Mouse (Mus musculus) kidney, adult 8-10 months (tissue): ENCODE measurements around the gene Olfr789.

Experiments used
- DNase-seq, 2 experiments: peaks; one replicate each; pipeline ENCODE4 v3.0.0; 2022

The Olfr789 gene

DNA sequence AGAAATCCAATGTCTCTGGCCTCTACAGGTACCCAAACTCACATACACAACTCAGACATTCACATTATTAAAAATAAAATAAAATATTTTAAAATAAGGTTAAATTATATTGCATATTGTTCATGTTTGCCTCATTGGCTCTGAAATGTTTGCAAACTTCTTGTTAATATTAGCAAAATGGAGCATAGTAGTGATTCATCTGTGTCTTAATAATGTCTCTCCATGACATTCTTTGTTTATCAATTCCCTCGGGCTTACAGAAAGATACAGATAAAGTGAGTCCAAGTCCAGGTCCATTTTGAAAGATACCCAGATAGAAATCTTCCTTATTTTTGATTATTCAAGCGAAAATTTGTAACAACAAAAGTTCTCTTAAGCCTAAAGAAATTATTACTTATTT lies at the start of gene Olfr789:
Gene Olfr789, plus strand, starts transcription at position 301 of the 400 bp plus-strand sequence.
- no peak for DNase-seq

GRCm38 (mm10) chr10:129461562-129461961 lies 23.0 kb upstream of the Olfr789 start, which contains the start of gene Olfr787:
Olfr787 (plus strand) TSS chr10:129461862.
- DNase-seq = no peak

DNA sequence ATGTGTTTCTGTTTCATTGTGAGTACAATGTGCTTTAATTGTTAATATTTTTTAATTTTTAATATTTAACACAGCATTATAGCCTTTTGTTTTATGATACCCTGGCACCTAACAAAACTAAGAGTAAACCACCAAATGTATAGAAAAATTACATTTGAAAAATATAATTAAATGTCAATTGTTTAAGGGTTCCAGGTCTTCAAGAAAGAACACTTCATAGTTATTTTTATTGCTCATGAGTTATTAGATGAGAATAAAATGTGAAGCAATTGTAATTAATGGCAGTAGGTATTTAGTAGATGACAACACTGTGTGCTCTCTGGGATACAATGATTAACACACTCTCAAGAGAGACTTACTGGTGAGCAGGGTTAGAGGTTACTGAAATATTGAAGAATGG lies 13.9 kb upstream of the Olfr789 start, which contains the start of gene Olfr788:
Gene Olfr788, plus strand, starts transcription at position 301 of the 400 bp plus-strand sequence.
- no peak for DNase-seq

- no peak for DNase-seq
These were observed 11.3 kb upstream of the Olfr789 start for GRCm38 (mm10) chr10:129473256-129473655.

- DNase-seq = no peak
These were observed 10.8 kb upstream of the Olfr789 start for GRCm38 (mm10) chr10:129473723-129474122.

DNA sequence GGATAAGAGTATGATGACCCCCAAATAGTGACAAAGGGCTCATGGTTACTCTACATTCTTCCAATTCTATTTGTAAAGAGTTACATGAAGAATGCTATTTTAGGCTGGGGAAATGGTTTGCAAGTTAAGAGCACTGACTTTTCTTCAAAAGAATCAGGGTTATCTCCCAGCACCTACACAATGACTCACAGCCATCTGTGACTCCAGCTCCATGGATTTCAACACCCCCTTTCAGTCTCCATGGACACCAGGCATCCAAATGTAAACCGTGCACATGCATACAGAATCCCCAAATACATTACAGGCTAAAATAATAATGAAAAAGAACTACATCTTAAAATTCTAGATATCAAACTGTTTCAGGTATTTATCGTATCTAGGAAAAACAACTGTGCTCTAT lies 5.5 kb downstream of the Olfr789 start:
- no peak for DNase-seq

GRCm38 (mm10) chr10:129498192-129498591 lies 13.6 kb downstream of the Olfr789 start, which contains the start of gene Olfr790:
Olfr790 (plus strand) TSS chr10:129498492.
- DNase-seq = no peak

DNA sequence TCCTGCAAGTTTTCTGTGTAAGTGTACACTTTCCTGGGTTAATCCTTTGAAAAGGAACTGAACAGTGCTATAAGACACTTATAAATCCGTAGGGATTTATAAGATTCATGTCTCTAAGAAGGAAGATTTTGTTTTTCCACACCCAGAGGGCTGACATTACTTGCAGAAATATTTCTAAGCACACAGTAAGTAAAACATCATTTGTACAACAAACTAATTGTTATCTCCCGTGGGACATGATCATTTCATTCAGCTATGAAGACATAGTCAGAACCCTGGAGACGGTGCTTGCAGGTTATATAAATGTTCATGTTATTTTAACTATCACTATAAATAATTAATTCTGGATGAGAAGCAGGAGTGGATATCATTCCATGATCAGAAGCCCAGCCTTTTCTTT lies 36.9 kb downstream of the Olfr789 start, which contains the start of gene Olfr791:
Gene Olfr791, plus strand, starts transcription at position 301 of the 400 bp plus-strand sequence.
- no peak for DNase-seq

GRCm38 (mm10) chr10:129538862-129539261 lies 54.3 kb downstream of the Olfr789 start, which contains the start of gene Olfr792:
Olfr792 (plus strand) TSS chr10:129539162.
- no peak for DNase-seq
